Mouse (Mus musculus) stomach, postnatal 0 days (tissue): ENCODE results near the gene Plp2. TPM values are rescaled to one million over a fixed set of nuclear protein-coding genes. Genes with fewer than 3 reads are reported as not detected.

Experiments
- ATAC-seq: fragments of 200-750 bp; cut with Nextera tagmentation; 2 replicates; pipeline ENCODE4 v1.8.0; 2017; ENCODE audit not compliant: low FRiP score, low TSS enrichment
- DNase-seq: peaks from one replicate; pipeline ENCODE4 v3.0.0-alpha.2; 2016; ENCODE audit warnings: low spot score
- H3K27ac ChIP-seq: fragments of 300-500 bp; sonication (generic); replicated peaks from 2 replicates; pipeline ENCODE4 v1.5.1; 2014; ENCODE audit warnings: mild to moderate bottlenecking, control low read depth
- H3K27me3 ChIP-seq: fragments of 300-500 bp; sonication (generic); 2 replicates; pipeline ENCODE4 v1.6.1; 2014; ENCODE audit warnings: low read length; ENCODE audit not compliant: control insufficient read depth, insufficient read depth
- H3K36me3 ChIP-seq: fragments of 300-500 bp; sonication (generic); 2 replicates; pipeline ENCODE4 v1.6.1; 2014; ENCODE audit warnings: low read length, mixed read lengths; ENCODE audit not compliant: control insufficient read depth, insufficient read depth
- H3K4me1 ChIP-seq: fragments of 300-500 bp; sonication (generic); replicated peaks from 2 replicates; pipeline ENCODE4 v1.6.1; 2014; ENCODE audit warnings: antibody characterized with exemption; ENCODE audit not compliant: control insufficient read depth, insufficient read depth
- H3K4me2 ChIP-seq: fragments of 300-500 bp; sonication (generic); replicated peaks from 2 replicates; pipeline ENCODE4 v1.6.1; 2014; ENCODE audit warnings: low read depth, mild to moderate bottlenecking, control low read depth, moderate library complexity
- H3K4me3 ChIP-seq: fragments of 300-500 bp; sonication (generic); 2 replicates; pipeline ENCODE4 v1.5.1; 2014; ENCODE audit warnings: low read depth, low read length, control low read depth
- H3K9ac ChIP-seq: fragments of 300-500 bp; sonication (generic); 2 replicates; pipeline ENCODE4 v1.6.1; 2014; ENCODE audit warnings: mild to moderate bottlenecking, low read length, control low read depth, mixed read lengths
- H3K9me3 ChIP-seq: fragments of 300-500 bp; sonication (generic); 2 replicates; pipeline ENCODE4 v1.6.1; 2016; ENCODE audit warnings: low read length; ENCODE audit not compliant: control insufficient read depth
- CTCF ChIP-seq: IDR thresholded peaks from 2 replicates; pipeline ENCODE4 v1.5.1; 2016; ENCODE audit warnings: antibody characterized with exemption, low read depth, mild to moderate bottlenecking, moderate library complexity
- EP300 ChIP-seq: optimal IDR thresholded peaks from 2 replicates; pipeline ENCODE3; 2016; ENCODE audit warnings: antibody characterized with exemption
- WGBS: fragments of 180-500 bp; shearing (Covaris S2); extraction: QIAGEN DNeasy Blood & Tissue Kit; methylation state at CpG from one replicate; pipeline ENCODE4 v1.1.7; 2014; 5-methylcytosine and 5-hydroxymethylcytosine counted together
- polyA plus RNA-seq: library from polyadenylated mRNA; unstranded; fragments of >200 nt; fragmentation: Nextera tagmentation; extraction: Ambion mirVana; gene quantifications from 2 replicates; pipeline ENCODE4 v1.2.1, GENCODE M21; 2015

The Plp2 gene
- polyA plus RNA-seq, 1 experiment from 2014 or later: 262 TPM

GRCm38 (mm10) chrX:7692862-7693261, 21.7 kb upstream of the Plp2 start:
- Histone ChIP-seq H3K27me3 (no peaks in the 10 kb centered on the region), H3K4me1 (no peaks in the 10 kb centered on the region), H3K9me3 (no peaks in the 10 kb centered on the region), H3K36me3 (no peaks in the 10 kb centered on the region), H3K27ac (no peak overlapping the region), H3K4me3 (no peak overlapping the region), H3K9ac (no peak overlapping the region), H3K4me2 (no peak overlapping the region)
- ATAC-seq: no peak
- DNase-seq: peak; percentile 36
- TF ChIP-seq CTCF: peak; percentile 70
- no peak for TF ChIP-seq EP300
- WGBS: 33% methylated on average over 4 of the region's 4 CpGs

GRCm38 (mm10) chrX:7690486-7690885, 19.3 kb upstream of the Plp2 start:
- Histone ChIP-seq H3K36me3 (no peaks in the 10 kb centered on the region), H3K27ac (no peak overlapping the region), H3K9ac (no peak overlapping the region), H3K9me3 (no peaks in the 10 kb centered on the region), H3K4me3 (no peak overlapping the region), H3K4me2 (no peak overlapping the region), H3K27me3 (no peaks in the 10 kb centered on the region), H3K4me1 (no peaks in the 10 kb centered on the region)
- TF ChIP-seq EP300: no peak
- TF ChIP-seq CTCF: no peak
- ATAC-seq (no peak), DNase-seq (no peak)
- WGBS: 50% methylated on average over 3 of the region's 3 CpGs

- Histone ChIP-seq H3K4me2 (no peak overlapping the region), H3K4me3 (no peak overlapping the region), H3K36me3 (no peaks in the 10 kb centered on the region), H3K27ac (no peak overlapping the region), H3K9ac (no peak overlapping the region), H3K4me1 (no peaks in the 10 kb centered on the region), H3K9me3 (no peaks in the 10 kb centered on the region), H3K27me3 (no peaks in the 10 kb centered on the region)
- TF ChIP-seq EP300: no peak
- TF ChIP-seq CTCF: no peak
- DNase-seq: no peak
- WGBS: 96% methylated on average over 2 of the region's 2 CpGs
- no peak for ATAC-seq
Observed at GRCm38 (mm10) chrX:7688321-7688720, 17.1 kb upstream of the Plp2 start.

GRCm38 (mm10) chrX:7680864-7681263, 9.7 kb upstream of the Plp2 start, which contains the start of gene Magix:
Gene Magix, minus strand, starts transcription at chrX:7681251.
- TF ChIP-seq EP300 (no peak), CTCF (no peak)
- Histone ChIP-seq H3K9me3 (no peaks in the 10 kb centered on the region), H3K4me1 (no peaks in the 10 kb centered on the region), H3K9ac (no peak within 1 kb of the TSS), H3K4me2 (peak within 1 kb of the TSS; percentile 48), H3K4me3 (peak within 1 kb of the TSS; percentile 19; the same call in 1 of the 2 replicates), H3K27ac (no peak within 1 kb of the TSS), H3K36me3 (no peaks in the 10 kb centered on the region), H3K27me3 (no peaks in the 10 kb centered on the region)
- no peak for DNase-seq
- WGBS: 64% methylated on average over 14 of the region's 14 CpGs
- peak; percentile 51; the same call in 1 of the 2 replicates for ATAC-seq

- DNase-seq (no peak), ATAC-seq (peak; percentile 11; the same call in 1 of the 2 replicates)
- Histone ChIP-seq H3K4me1 (no peaks in the 10 kb centered on the region), H3K9ac (no peak overlapping the region), H3K4me3 (peak overlapping the region; percentile 19; the same call in 1 of the 2 replicates), H3K27me3 (no peaks in the 10 kb centered on the region), H3K9me3 (no peaks in the 10 kb centered on the region), H3K4me2 (peak overlapping the region; percentile 48), H3K27ac (no peak overlapping the region), H3K36me3 (no peaks in the 10 kb centered on the region)
- WGBS: 23% methylated on average over 12 of the region's 12 CpGs
- TF ChIP-seq EP300 (no peak), CTCF (no peak)
Observed at GRCm38 (mm10) chrX:7680057-7680412, 8.8 kb upstream of the Plp2 start.

GRCm38 (mm10) chrX:7679405-7680056, 8.3 kb upstream of the Plp2 start:
- no peaks in the 10 kb centered on the region for H3K9me3 ChIP-seq
- H3K27me3 ChIP-seq: no peaks in the 10 kb centered on the region
- peak overlapping the region; percentile 19; the same call in 1 of the 2 replicates for H3K4me3 ChIP-seq
- H3K36me3 ChIP-seq: no peaks in the 10 kb centered on the region
- H3K9ac ChIP-seq: no peak overlapping the region
- H3K4me1 ChIP-seq: no peaks in the 10 kb centered on the region
- H3K27ac ChIP-seq: no peak overlapping the region
- 26% methylated on average over 17 of the region's 27 CpGs for WGBS
- peak overlapping the region; percentile 48 for H3K4me2 ChIP-seq
- ATAC-seq (peak; percentile 95), DNase-seq (peak; percentile 91)
- TF ChIP-seq EP300 (no peak), CTCF (peak; percentile 85)
